ENCODE assay signal across 9 mouse cellular contexts in genomic region chr4:43559519-43560242, GRCm38 (mm10). TPM values are rescaled to one million over a fixed set of nuclear protein-coding genes. Genes with fewer than 3 reads are reported as not detected.
A peak's percentile ranks its signal among the peaks of the same experiment; 100 is the strongest.
DNase-seq lines count a peak whose midpoint lies in the region; ATAC-seq and TF ChIP-seq lines count a peak whose summit lies in the region.
"Had no signal": no experiment of that assay in that cellular context is flagged by ENCODE, and none has a peak within 500 bp of the region (broad histone marks: within the 10 kb centered on the region; RNA-seq: fewer than 3 reads in every experiment).

No protein-coding gene starts in this region.

- H3K79me2 ChIP-seq in MEL (ENCODE audit: control insufficient read depth, insufficient read depth, low read length, poor library complexity), result peaks cover 52% of the 10 kb centered on the region

- H3K4me2 ChIP-seq in hindbrain, embryonic 16.5 days (ENCODE audit: low read length), result 0 out of 2 replicates have a peak overlapping the region, but pooled peaks have one; percentile 95
- H3K4me2 ChIP-seq in midbrain, embryonic 15.5 days, result peak overlapping the region; percentile 93; the same call in 1 of the 2 replicates

- WGBS in hindbrain, embryonic 16.5 days, result 82% methylated on average over 13 of the region's 13 CpGs
- 84% methylated on average over 13 of the region's 13 CpGs for WGBS in midbrain, embryonic 15.5 days

- no peak; a peak in 1 of 4 replicates for TF ChIP-seq EP300 in MEL (IDR thresholded peaks at IDR 0.05; ENCODE audit: low read depth in 1 of 2, low read length in 2 of 2)

- H3K4me3 ChIP-seq in MEL (ENCODE audit: control insufficient read depth in 1 of 2, insufficient read depth in 1 of 2, low read depth in 2 of 2, low read length in 2 of 2), result peak overlapping the region; percentile 81 to 92
- no peak overlapping the region for H3K4me3 ChIP-seq in hindbrain, embryonic 16.5 days (ENCODE audit: low read length)
- H3K4me3 ChIP-seq in midbrain, embryonic 15.5 days, result no peak overlapping the region

- no peaks in the 10 kb centered on the region for H3K27me3 ChIP-seq in MEL (ENCODE audit: control insufficient read depth in 1 of 2, insufficient read depth in 2 of 2, low read length in 2 of 2)
- no peaks in the 10 kb centered on the region for H3K27me3 ChIP-seq in hindbrain, embryonic 16.5 days (replicated peaks; ENCODE audit: control insufficient read depth, insufficient read depth, low read length)
- no peaks in the 10 kb centered on the region for H3K27me3 ChIP-seq in midbrain, embryonic 15.5 days (replicated peaks)

- H3K4me1 ChIP-seq in MEL (ENCODE audit: control insufficient read depth in 1 of 2, insufficient read depth in 2 of 2, low read length in 2 of 2), result peaks cover 26 to 54% of the 10 kb centered on the region in 2 experiments
- H3K4me1 ChIP-seq in hindbrain, embryonic 16.5 days (ENCODE audit: control insufficient read depth, insufficient read depth, low read depth, low read length), result peaks cover 34% of the 10 kb centered on the region
- H3K4me1 ChIP-seq in midbrain, embryonic 15.5 days, result peaks cover 44% of the 10 kb centered on the region

- H3K9me3 ChIP-seq in MEL (replicated peaks; ENCODE audit: insufficient read depth, low read length), result no peaks in the 10 kb centered on the region
- H3K9me3 ChIP-seq in hindbrain, embryonic 16.5 days (ENCODE audit: control insufficient read depth, low read length), result no peaks in the 10 kb centered on the region
- no peaks in the 10 kb centered on the region for H3K9me3 ChIP-seq in midbrain, embryonic 15.5 days

- peak; percentile 20 for DNase-seq in kidney, adult 18-20 months
- no peak for DNase-seq in kidney, postnatal 14 days
- peak; percentile 81 for DNase-seq in MEL (ENCODE audit: low read depth, low spot score)
- no peak for DNase-seq in cerebellum, adult 9-10 months
- DNase-seq in cerebellum, adult 11-12 months, result no peak
- DNase-seq in ovary, postnatal 14 days (ENCODE audit: low spot score), result no peak
- DNase-seq: layer of hippocampus, postnatal 36 days had no signal

- H3K36me3 ChIP-seq in MEL (ENCODE audit: control insufficient read depth in 1 of 2, insufficient read depth in 2 of 2, low read length in 2 of 2), result peaks cover 5 to 44% of the 10 kb centered on the region in 2 experiments; a peak in 3 of 4 replicates
- H3K36me3 ChIP-seq in hindbrain, embryonic 16.5 days (ENCODE audit: control insufficient read depth, insufficient read depth, low read length), result peaks cover 6% of the 10 kb centered on the region
- H3K36me3 ChIP-seq in midbrain, embryonic 15.5 days (replicated peaks), result peaks cover 15% of the 10 kb centered on the region

- TF ChIP-seq RAD21 in MEL (IDR thresholded peaks at IDR 0.05; ENCODE audit: low read depth, low read length), result no peak

- no peak for ATAC-seq in hindbrain, embryonic 16.5 days
- ATAC-seq in midbrain, embryonic 15.5 days (replicated peaks), result no peak

- H3K27ac ChIP-seq in MEL (ENCODE audit: control insufficient read depth, low read depth, low read length), result peak overlapping the region; percentile 92
- H3K27ac ChIP-seq in hindbrain, embryonic 16.5 days (ENCODE audit: low read depth, low read length), result no peak overlapping the region
- H3K27ac ChIP-seq in midbrain, embryonic 15.5 days, result no peak overlapping the region

- H3K9ac ChIP-seq in MEL (ENCODE audit: control insufficient read depth, low read depth, low read length, poor library complexity, severe bottlenecking), result peak overlapping the region; percentile 92
- no peak overlapping the region for H3K9ac ChIP-seq in hindbrain, embryonic 16.5 days (ENCODE audit: low read depth, low read length)
- no peak overlapping the region for H3K9ac ChIP-seq in midbrain, embryonic 15.5 days

- no peak for TF ChIP-seq CTCF in MEL (IDR thresholded peaks at IDR 0.05 in 2 of 3, conservative IDR thresholded peaks at IDR 0.05 in 1 of 3; ENCODE audit: control insufficient read depth in 1 of 3, insufficient read depth in 1 of 3, low read depth in 2 of 3, low read length in 3 of 3, poor library complexity in 1 of 3, severe bottlenecking in 1 of 3)

- 0 out of 4 replicates have a peak, but pooled peaks of 1 of the 2 experiments have one; percentile 27 for TF ChIP-seq POLR2A in MEL (IDR thresholded peaks at IDR 0.05; ENCODE audit: control insufficient read depth in 1 of 2, insufficient read depth in 1 of 2, low read depth in 1 of 2, low read length in 2 of 2, poor library complexity in 1 of 2)

TF ChIP-seq in MEL, 35 proteins besides CTCF, POLR2A, EP300 and RAD21:
- TF ChIP-seq ZC3H11A (IDR thresholded peaks at IDR 0.05; ENCODE audit: low read depth, low read length) (no peak), MXI1 (IDR thresholded peaks at IDR 0.05; ENCODE audit: low read depth, low read length) (peak; percentile 26), ETS1 (IDR thresholded peaks at IDR 0.05; ENCODE audit: low read depth, low read length) (0 out of 2 replicates have a peak, but pooled peaks have one; percentile 17), ZKSCAN1 (IDR thresholded peaks at IDR 0.05; ENCODE audit: low read depth, low read length) (no peak), TBP (IDR thresholded peaks at IDR 0.05; ENCODE audit: low read depth, low read length) (peak; percentile 60), UBTF (IDR thresholded peaks at IDR 0.05; ENCODE audit: borderline replicate concordance, insufficient read depth, low read depth, low read length) (peak; percentile 61; the same call in 1 of the 2 replicates)

RNA-seq across cellular contexts. Expression of gene Creb3, which starts 2.5 kb away (rescaled TPM):
- 14.9 and 17.1 TPM in 2 replicates for total RNA-seq in MEL (2012; rRNA removed)
- polyA plus RNA-seq in MEL (2012; ENCODE audit: insufficient read depth in 1 of 2, insufficient read length in 2 of 2, low read depth in 1 of 2, low replicate concordance in 2 of 2, missing spikeins in 1 of 2), result 10 to 100 TPM in 1 of 2 experiments, not detected in 1; 21.3 TPM
- 90.8 and 94.1 TPM in 2 replicates for polyA plus RNA-seq in hindbrain, embryonic 16.5 days (2015; fragmentation: Nextera tagmentation; extraction: Ambion mirVana)
- polyA plus RNA-seq in midbrain, embryonic 15.5 days (2015; fragmentation: Nextera tagmentation; extraction: Ambion mirVana), result 82.7 and 94.0 TPM in 2 replicates

RNA-seq across cellular contexts. Expression of gene Tln1, which starts 2.8 kb away (rescaled TPM):
- 106 and 112 TPM in 2 replicates for total RNA-seq in MEL (2012; rRNA removed)
- polyA plus RNA-seq in MEL (2012; ENCODE audit: insufficient read depth in 1 of 2, insufficient read length in 2 of 2, low read depth in 1 of 2, low replicate concordance in 2 of 2, missing spikeins in 1 of 2), result 100 to 1,000 TPM in 1 of 2 experiments, 10 to 100 TPM in 1; 22.9 to 146 TPM
- polyA plus RNA-seq in hindbrain, embryonic 16.5 days (2015; fragmentation: Nextera tagmentation; extraction: Ambion mirVana), result 56.2 and 61.1 TPM in 2 replicates
- polyA plus RNA-seq in midbrain, embryonic 15.5 days (2015; fragmentation: Nextera tagmentation; extraction: Ambion mirVana), result 58.8 and 61.0 TPM in 2 replicates

RNA-seq across cellular contexts. Expression of gene Rgp1, which starts 18.8 kb away (rescaled TPM):
- 14.3 and 17.1 TPM in 2 replicates for total RNA-seq in MEL (2012; rRNA removed)
- polyA plus RNA-seq in MEL (2012; ENCODE audit: insufficient read depth in 1 of 2, insufficient read length in 2 of 2, low read depth in 1 of 2, low replicate concordance in 2 of 2, missing spikeins in 1 of 2), result 10 to 100 TPM in 1 of 2 experiments, not detected in 1; 47.6 TPM
- 17.8 and 23.5 TPM in 2 replicates for polyA plus RNA-seq in hindbrain, embryonic 16.5 days (2015; fragmentation: Nextera tagmentation; extraction: Ambion mirVana)
- polyA plus RNA-seq in midbrain, embryonic 15.5 days (2015; fragmentation: Nextera tagmentation; extraction: Ambion mirVana), result 24.8 and 25.7 TPM in 2 replicates

RNA-seq across cellular contexts. Expression of gene Gba2, which starts 19.0 kb away (rescaled TPM):
- total RNA-seq in MEL (2012; rRNA removed), result 5.7 and 6.2 TPM in 2 replicates
- polyA plus RNA-seq in MEL (2012; ENCODE audit: insufficient read depth in 1 of 2, insufficient read length in 2 of 2, low read depth in 1 of 2, low replicate concordance in 2 of 2, missing spikeins in 1 of 2), result 10 to 100 TPM in 1 of 2 experiments, not detected in 1; 24.9 TPM
- 54.0 and 59.3 TPM in 2 replicates for polyA plus RNA-seq in hindbrain, embryonic 16.5 days (2015; fragmentation: Nextera tagmentation; extraction: Ambion mirVana)
- 67.9 and 71.0 TPM in 2 replicates for polyA plus RNA-seq in midbrain, embryonic 15.5 days (2015; fragmentation: Nextera tagmentation; extraction: Ambion mirVana)

RNA-seq across cellular contexts. Expression of gene Msmp, which starts 24.6 kb away (rescaled TPM):
- total RNA-seq in MEL (2012; rRNA removed), result 0.73 and 1.0 TPM in 2 replicates
- 1 to 10 TPM in 1 of 2 experiments, not detected in 1; 2.5 TPM for polyA plus RNA-seq in MEL (2012; ENCODE audit: insufficient read depth in 1 of 2, insufficient read length in 2 of 2, low read depth in 1 of 2, low replicate concordance in 2 of 2, missing spikeins in 1 of 2)
- 0.71 and 0.94 TPM in 2 replicates for polyA plus RNA-seq in hindbrain, embryonic 16.5 days (2015; fragmentation: Nextera tagmentation; extraction: Ambion mirVana)
- polyA plus RNA-seq in midbrain, embryonic 15.5 days (2015; fragmentation: Nextera tagmentation; extraction: Ambion mirVana), result 1.3 and 1.9 TPM in 2 replicates
- total RNA-seq: layer of hippocampus, postnatal 36 days had no signal

Comparison
In these comparisons a context has a peak if more than half of its experiments do, and no peak if none do; other contexts are left out.
1. DNase-seq: peak in kidney, adult 18-20 months (single experiment) and MEL (single experiment); none in kidney, postnatal 14 days (single experiment), cerebellum, adult 9-10 months (single experiment), cerebellum, adult 11-12 months (single experiment) and ovary, postnatal 14 days (single experiment).
2. H3K4me3 ChIP-seq: peak in MEL (2 of 2); none in hindbrain, embryonic 16.5 days (single experiment) and midbrain, embryonic 15.5 days (single experiment).